Mouse (Mus musculus) testis, adult 2 months (tissue): Measurements from ENCODE around the gene Snrnp27. TPM values are rescaled to one million over a fixed set of nuclear protein-coding genes. Genes with fewer than 3 reads are reported as not detected.

Source experiments
- H3K27ac ChIP-seq: fragments of 200-500 bp; 2 replicates; pipeline ENCODE4 v1.5.1; 2012; ENCODE audit warnings: low read depth, low read length; ENCODE audit not compliant: control insufficient read depth, insufficient read depth
- H3K27me3 ChIP-seq: fragments of 200-500 bp; 2 replicates; pipeline ENCODE4 v1.6.1; 2012; ENCODE audit warnings: mild to moderate bottlenecking, low read length, moderate library complexity; ENCODE audit not compliant: control insufficient read depth, insufficient read depth
- H3K36me3 ChIP-seq: fragments of 200-500 bp; 2 replicates; pipeline ENCODE4 v1.6.1; 2012; ENCODE audit warnings: mild to moderate bottlenecking, low read length; ENCODE audit not compliant: control insufficient read depth, insufficient read depth
- H3K4me1 ChIP-seq: fragments of 200-500 bp; 2 replicates; pipeline ENCODE4 v1.6.1; 2012; ENCODE audit warnings: low read length; ENCODE audit not compliant: control insufficient read depth, insufficient read depth
- H3K4me3 ChIP-seq: fragments of 200-500 bp; 2 replicates; pipeline ENCODE4 v1.5.1; 2012; ENCODE audit warnings: low read depth, mild to moderate bottlenecking, low read length, moderate library complexity, mixed read lengths; ENCODE audit not compliant: control insufficient read depth
- CTCF ChIP-seq: fragments of 200-500 bp; IDR thresholded peaks from 2 replicates; pipeline ENCODE4 v1.5.1; 2012; ENCODE audit warnings: low read depth, mild to moderate bottlenecking, inconsistent platforms, low read length, moderate library complexity; ENCODE audit not compliant: control insufficient read depth, insufficient read depth, insufficient replicate concordance
- POLR2A ChIP-seq: fragments of 200-500 bp; IDR thresholded peaks from 2 replicates; pipeline ENCODE4 v1.6.1; 2012; ENCODE audit warnings: low read depth, mild to moderate bottlenecking, inconsistent platforms, low read length, moderate library complexity; ENCODE audit not compliant: control insufficient read depth
- polyA plus RNA-seq: library from polyadenylated mRNA; depleted of rRNA; stranded (reverse); fragments of >200 nt; gene quantifications from 2 replicates; pipeline ENCODE4 v1.2.3, GENCODE M21; 2012; rRNA removed

The Snrnp27 gene
- polyA plus RNA-seq, 1 experiment = 18.4 TPM

DNA sequence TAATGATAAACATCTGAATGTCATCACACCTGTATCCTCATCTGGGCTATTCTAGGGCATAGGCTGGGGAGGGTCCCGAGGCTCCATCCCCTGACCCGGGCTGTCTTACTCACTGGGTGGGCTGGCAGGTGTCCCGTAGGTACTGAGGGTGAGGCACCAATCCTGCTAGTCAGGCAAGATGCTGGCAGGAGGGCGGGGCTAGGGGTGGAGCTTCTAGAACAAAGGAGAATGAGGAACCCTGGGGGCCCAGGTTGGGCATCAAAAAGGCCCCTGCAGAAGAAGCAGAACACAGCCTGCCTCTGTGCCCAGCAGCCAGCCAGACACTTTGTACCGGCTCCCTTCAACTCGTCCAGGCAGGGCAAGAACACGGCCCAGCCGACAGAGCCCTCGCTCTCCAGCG lies 56.4 kb downstream of the Snrnp27 start, which contains the start of gene Asprv1:
TSS of gene Asprv1 (plus strand) at position 219 of the 400 bp plus-strand sequence.
- H3K36me3 ChIP-seq = no peaks in the 10 kb centered on the region
- H3K4me3 ChIP-seq = no peak within 1 kb of the TSS
- TF ChIP-seq CTCF (no peak), POLR2A (no peak)
- H3K4me1 ChIP-seq = peaks cover 2% of the 10 kb centered on the region; the same call in 1 of the 2 replicates
- H3K27ac ChIP-seq = no peak within 1 kb of the TSS
- H3K27me3 ChIP-seq = no peaks in the 10 kb centered on the region

Other genes with a start within 250 kb of the Snrnp27 start
- 77.1 and 82.3 TPM in 2 replicates for gene C87436, start 246.1 kb downstream of the Snrnp27 start, polyA plus RNA-seq
- 91.6 and 99.3 TPM in 2 replicates for gene Pcbp1, start 158.2 kb downstream of the Snrnp27 start, polyA plus RNA-seq
- 0.75 and 0.77 TPM in 2 replicates for gene Asprv1, start 56.4 kb downstream of the Snrnp27 start, polyA plus RNA-seq
- gene Mxd1, start 15.4 kb downstream of the Snrnp27 start, polyA plus RNA-seq = 29.6 and 31.4 TPM in 2 replicates
- 43.8 and 51.2 TPM in 2 replicates for gene Gmcl1, start 48.9 kb upstream of the Snrnp27 start, polyA plus RNA-seq
- gene Anxa4, start 109.1 kb upstream of the Snrnp27 start, polyA plus RNA-seq = 5.7 and 6.7 TPM in 2 replicates
- 43.4 and 61.2 TPM in 2 replicates for gene Aak1, start 165.0 kb upstream of the Snrnp27 start, polyA plus RNA-seq